Mouse (Mus musculus) limb, embryonic 14.5 days (tissue): ENCODE measurements around the gene Klhl23. TPM values are rescaled to one million over a fixed set of nuclear protein-coding genes. Genes with fewer than 3 reads are reported as not detected.

Experiments
- ATAC-seq: fragments of 200-750 bp; cut with Nextera tagmentation; 2 replicates; pipeline ENCODE4 v1.8.0; 2017; ENCODE audit warnings: low read depth, moderate number of reproducible peaks, moderate TSS enrichment; ENCODE audit not compliant: low FRiP score
- DNase-seq: peaks from one replicate; pipeline ENCODE4 v3.0.0-alpha.2; 2015; ENCODE audit warnings: low spot score
- H3K27ac ChIP-seq: fragments of 300-500 bp; sonication (generic); replicated peaks from 2 replicates; pipeline ENCODE4 v1.5.1; 2014; ENCODE audit warnings: low read depth, mild to moderate bottlenecking, low read length, moderate library complexity, mixed read lengths
- H3K27me3 ChIP-seq: fragments of 300-500 bp; sonication (generic); 2 replicates; pipeline ENCODE4 v1.6.1; 2014; ENCODE audit warnings: low read length, mixed read lengths; ENCODE audit not compliant: control insufficient read depth, insufficient read depth
- H3K36me3 ChIP-seq: fragments of 300-500 bp; sonication (generic); 2 replicates; pipeline ENCODE4 v1.6.1; 2014; ENCODE audit warnings: mild to moderate bottlenecking, low read length, moderate library complexity, mixed read lengths; ENCODE audit not compliant: control insufficient read depth, insufficient read depth
- H3K4me1 ChIP-seq: fragments of 300-500 bp; sonication (generic); 2 replicates; pipeline ENCODE4 v1.6.1; 2014; ENCODE audit warnings: antibody characterized with exemption, low read length, mixed read lengths; ENCODE audit not compliant: control insufficient read depth, insufficient read depth
- H3K4me2 ChIP-seq: fragments of 300-500 bp; sonication (generic); replicated peaks from 2 replicates; pipeline ENCODE4 v1.6.1; 2014; ENCODE audit warnings: low read depth, mild to moderate bottlenecking, low read length, moderate library complexity; ENCODE audit not compliant: severe bottlenecking
- H3K4me3 ChIP-seq: fragments of 300-500 bp; sonication (generic); replicated peaks from 2 replicates; pipeline ENCODE4 v1.5.1; 2014; ENCODE audit warnings: low read length
- H3K9ac ChIP-seq: fragments of 300-500 bp; sonication (generic); 2 replicates; pipeline ENCODE4 v1.6.1; 2014; ENCODE audit warnings: mild to moderate bottlenecking, low read depth, low read length, moderate library complexity; ENCODE audit not compliant: severe bottlenecking
- H3K9me3 ChIP-seq: fragments of 300-500 bp; sonication (generic); 2 replicates; pipeline ENCODE4 v1.6.1; 2016; ENCODE audit warnings: low read length; ENCODE audit not compliant: control insufficient read depth
- POLR2A ChIP-seq: fragments of 200-500 bp; IDR thresholded peaks from 2 replicates; pipeline ENCODE4 v1.8.0; 2012; ENCODE audit warnings: inconsistent platforms, mild to moderate bottlenecking, moderate library complexity, borderline replicate concordance; ENCODE audit not compliant: insufficient read depth, insufficient read length; ENCODE audit errors: extremely low read depth
- WGBS: fragments of 180-500 bp; shearing (Covaris S2); extraction: QIAGEN DNeasy Blood & Tissue Kit; methylation state at CpG from one replicate; pipeline ENCODE4 v1.1.7; 2014; 5-methylcytosine and 5-hydroxymethylcytosine counted together
- polyA plus RNA-seq, 2 experiments: library from polyadenylated mRNA; depleted of rRNA in 1 of 2; stranded (reverse) in 1 of 2; unstranded in 1 of 2; fragments of >200 nt; fragmentation: Nextera tagmentation in 1 of 2; extraction: Ambion mirVana in 1 of 2; gene quantifications; 2 replicates each; pipeline versions ENCODE4 v1.2.1 to v1.2.3; 2012 to 2014

The Klhl23 gene
- polyA plus RNA-seq, 2 experiments: 20.7 to 21.2 TPM

- Histone ChIP-seq H3K27ac (no peak overlapping the region), H3K27me3 (no peaks in the 10 kb centered on the region), H3K9me3 (no peaks in the 10 kb centered on the region), H3K4me3 (no peak overlapping the region), H3K36me3 (peaks cover 55% of the 10 kb centered on the region), H3K9ac (no peak overlapping the region), H3K4me1 (no peaks in the 10 kb centered on the region), H3K4me2 (no peak overlapping the region)
- ATAC-seq (no peak), DNase-seq (no peak)
- TF ChIP-seq POLR2A: no peak
- WGBS: 85% methylated on average over 2 of the region's 2 CpGs
Measured at GRCm38 (mm10) chr2:69829680-69830079, 7.9 kb downstream of the Klhl23 start.

GRCm38 (mm10) chr2:69830116-69830515 lies 8.4 kb downstream of the Klhl23 start:
- Histone ChIP-seq H3K9ac (no peak overlapping the region), H3K4me1 (no peaks in the 10 kb centered on the region), H3K36me3 (peaks cover 57% of the 10 kb centered on the region), H3K27ac (no peak overlapping the region), H3K4me3 (no peak overlapping the region), H3K4me2 (no peak overlapping the region), H3K27me3 (no peaks in the 10 kb centered on the region), H3K9me3 (no peaks in the 10 kb centered on the region)
- no peak for TF ChIP-seq POLR2A
- DNase-seq (no peak), ATAC-seq (no peak)
- WGBS: 90% methylated on average over 8 of the region's 8 CpGs

DNA sequence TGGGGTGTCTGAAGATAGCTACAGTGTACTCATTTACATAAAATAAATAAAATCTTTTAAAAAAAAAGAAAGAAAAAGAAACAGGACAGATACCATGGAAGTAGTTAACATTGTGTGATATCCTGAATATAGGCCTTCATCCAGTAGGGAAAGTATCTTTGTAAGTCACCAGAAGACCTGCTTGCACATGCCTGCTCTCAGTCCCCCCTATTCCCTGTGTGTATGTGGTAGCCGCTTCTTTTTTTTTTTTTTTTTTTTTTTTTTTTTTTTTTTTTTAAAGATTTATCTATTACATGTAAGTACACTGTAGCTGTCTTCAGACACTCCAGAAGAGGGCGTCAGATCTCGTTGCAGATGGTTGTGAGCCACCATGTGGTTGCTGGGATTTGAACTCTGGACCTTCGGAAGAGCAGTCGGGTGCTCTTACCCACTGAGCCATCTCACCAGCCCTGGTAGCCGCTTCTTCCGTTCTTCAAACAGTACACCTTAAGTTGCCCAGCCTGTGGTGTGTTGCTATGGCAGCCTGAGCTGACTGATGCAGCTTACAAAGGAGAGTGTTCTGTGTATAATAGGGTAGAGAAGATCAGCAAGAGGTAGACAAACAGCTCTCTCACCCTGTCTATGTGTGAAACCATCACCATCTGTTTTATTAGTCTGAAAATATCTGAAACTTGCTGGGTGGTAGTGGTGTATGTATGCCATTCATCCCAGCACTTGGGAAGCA lies 15.7 kb downstream of the Klhl23 start:
- Histone ChIP-seq H3K36me3 (peaks cover 32% of the 10 kb centered on the region), H3K27me3 (no peaks in the 10 kb centered on the region), H3K27ac (no peak overlapping the region), H3K4me2 (no peak overlapping the region), H3K4me1 (no peaks in the 10 kb centered on the region), H3K4me3 (no peak overlapping the region), H3K9me3 (no peaks in the 10 kb centered on the region), H3K9ac (no peak overlapping the region)
- DNase-seq: no peak
- no peak for TF ChIP-seq POLR2A
- WGBS: 84% methylated on average over 7 of the region's 7 CpGs
- ATAC-seq: no peak

DNA sequence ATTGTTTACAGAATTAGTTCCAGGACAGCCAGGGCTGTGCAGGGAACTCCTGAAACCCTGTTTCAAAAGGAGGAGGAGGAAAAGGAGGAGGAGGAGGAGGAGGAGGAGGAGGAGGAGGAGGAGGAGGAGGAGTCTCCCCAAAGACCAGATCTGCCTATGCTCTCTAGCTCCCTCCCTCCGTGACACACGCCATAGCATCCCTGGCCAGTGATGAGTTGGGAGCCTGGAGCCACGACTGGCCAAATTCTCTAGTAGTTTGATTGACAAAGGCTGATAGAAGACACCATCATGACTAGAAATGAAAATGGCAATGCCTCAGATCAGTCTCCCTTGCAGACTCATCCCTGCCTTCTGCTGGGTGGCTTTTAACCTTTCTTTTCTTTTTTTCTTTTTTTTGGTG lies 16.3 kb downstream of the Klhl23 start:
- Histone ChIP-seq H3K27me3 (no peaks in the 10 kb centered on the region), H3K9me3 (no peaks in the 10 kb centered on the region), H3K4me3 (no peak overlapping the region), H3K4me2 (no peak overlapping the region), H3K36me3 (peaks cover 30% of the 10 kb centered on the region), H3K4me1 (no peaks in the 10 kb centered on the region), H3K9ac (no peak overlapping the region), H3K27ac (no peak overlapping the region)
- ATAC-seq: no peak
- 23% methylated on average over 3 of the region's 3 CpGs for WGBS
- TF ChIP-seq POLR2A: no peak
- no peak for DNase-seq

DNA sequence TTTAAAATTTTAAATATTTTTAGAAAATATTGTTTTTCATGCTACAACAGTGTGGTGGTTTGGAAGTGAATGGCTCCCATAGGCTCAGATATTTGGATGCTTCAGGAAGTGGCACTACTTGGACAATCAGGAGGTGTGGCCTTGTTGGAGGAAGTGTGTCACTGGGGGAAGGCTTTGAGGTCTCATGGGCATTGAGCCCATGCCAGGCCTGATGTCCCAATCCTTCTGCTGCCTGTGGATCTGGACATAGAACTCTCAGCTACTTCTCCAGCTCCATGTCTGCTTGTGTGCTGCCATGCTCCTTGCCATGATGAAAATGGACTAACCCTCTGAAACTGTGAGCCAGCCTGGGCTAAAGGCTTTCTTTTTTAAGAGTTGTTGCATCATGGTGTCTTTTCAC lies 17.0 kb downstream of the Klhl23 start:
- H3K4me1 ChIP-seq: no peaks in the 10 kb centered on the region

DNA sequence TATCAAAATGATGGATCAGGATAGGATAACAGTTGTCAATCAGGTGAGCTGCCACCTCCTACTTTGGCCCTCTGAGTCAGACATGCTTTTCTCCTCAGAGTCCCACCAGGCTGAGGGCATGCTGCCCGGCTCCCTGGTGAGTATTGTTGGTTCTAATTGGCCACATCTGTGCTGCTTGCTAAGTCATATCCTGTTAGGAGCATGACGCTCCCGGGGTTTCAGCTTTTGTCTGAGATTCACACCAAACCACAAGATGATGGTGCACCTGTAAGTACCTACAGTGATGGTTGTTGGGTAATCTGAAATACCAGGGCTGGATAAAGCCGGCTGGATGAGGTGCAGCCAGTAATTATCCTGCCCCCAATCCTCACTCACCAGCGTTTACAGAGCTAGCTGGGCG lies 18.5 kb downstream of the Klhl23 start:
- DNase-seq: no peak
- Histone ChIP-seq H3K4me2 (no peak overlapping the region), H3K9ac (no peak overlapping the region), H3K9me3 (no peaks in the 10 kb centered on the region), H3K4me1 (no peaks in the 10 kb centered on the region), H3K36me3 (peaks cover 9% of the 10 kb centered on the region), H3K4me3 (no peak overlapping the region), H3K27me3 (no peaks in the 10 kb centered on the region), H3K27ac (no peak overlapping the region)
- no peak for TF ChIP-seq POLR2A
- no peak for ATAC-seq
- WGBS: 21% methylated on average over 6 of the region's 6 CpGs

More for the DNA sequence above, 17.0 kb downstream of the Klhl23 start:
- no peak overlapping the region for H3K4me3 ChIP-seq
- TF ChIP-seq POLR2A: no peak
- no peak overlapping the region for H3K4me2 ChIP-seq
- H3K36me3 ChIP-seq: peaks cover 24% of the 10 kb centered on the region
- DNase-seq (no peak), ATAC-seq (no peak)
- no peak overlapping the region for H3K27ac ChIP-seq
- H3K9ac ChIP-seq: no peak overlapping the region
- no peaks in the 10 kb centered on the region for H3K27me3 ChIP-seq
- H3K9me3 ChIP-seq: no peaks in the 10 kb centered on the region
